Mouse (Mus musculus) stomach, postnatal 0 days (tissue): ENCODE results near the gene Abat. TPM values are rescaled to one million over a fixed set of nuclear protein-coding genes. Genes with fewer than 3 reads are reported as not detected.

ENCODE experiments used
- ATAC-seq: fragments of 200-750 bp; cut with Nextera tagmentation; 2 replicates; pipeline ENCODE4 v1.8.0; 2017; ENCODE audit not compliant: low FRiP score, low TSS enrichment
- DNase-seq: peaks from one replicate; pipeline ENCODE4 v3.0.0-alpha.2; 2016; ENCODE audit warnings: low spot score
- H3K27ac ChIP-seq: fragments of 300-500 bp; sonication (generic); replicated peaks from 2 replicates; pipeline ENCODE4 v1.5.1; 2014; ENCODE audit warnings: mild to moderate bottlenecking, control low read depth
- H3K27me3 ChIP-seq: fragments of 300-500 bp; sonication (generic); 2 replicates; pipeline ENCODE4 v1.6.1; 2014; ENCODE audit warnings: low read length; ENCODE audit not compliant: control insufficient read depth, insufficient read depth
- H3K36me3 ChIP-seq: fragments of 300-500 bp; sonication (generic); 2 replicates; pipeline ENCODE4 v1.6.1; 2014; ENCODE audit warnings: low read length, mixed read lengths; ENCODE audit not compliant: control insufficient read depth, insufficient read depth
- H3K4me1 ChIP-seq: fragments of 300-500 bp; sonication (generic); replicated peaks from 2 replicates; pipeline ENCODE4 v1.6.1; 2014; ENCODE audit warnings: antibody characterized with exemption; ENCODE audit not compliant: control insufficient read depth, insufficient read depth
- H3K4me2 ChIP-seq: fragments of 300-500 bp; sonication (generic); replicated peaks from 2 replicates; pipeline ENCODE4 v1.6.1; 2014; ENCODE audit warnings: low read depth, mild to moderate bottlenecking, control low read depth, moderate library complexity
- H3K4me3 ChIP-seq: fragments of 300-500 bp; sonication (generic); 2 replicates; pipeline ENCODE4 v1.5.1; 2014; ENCODE audit warnings: low read depth, low read length, control low read depth
- H3K9ac ChIP-seq: fragments of 300-500 bp; sonication (generic); 2 replicates; pipeline ENCODE4 v1.6.1; 2014; ENCODE audit warnings: mild to moderate bottlenecking, low read length, control low read depth, mixed read lengths
- H3K9me3 ChIP-seq: fragments of 300-500 bp; sonication (generic); 2 replicates; pipeline ENCODE4 v1.6.1; 2016; ENCODE audit warnings: low read length; ENCODE audit not compliant: control insufficient read depth
- CTCF ChIP-seq: IDR thresholded peaks from 2 replicates; pipeline ENCODE4 v1.5.1; 2016; ENCODE audit warnings: antibody characterized with exemption, low read depth, mild to moderate bottlenecking, moderate library complexity
- EP300 ChIP-seq: optimal IDR thresholded peaks from 2 replicates; pipeline ENCODE3; 2016; ENCODE audit warnings: antibody characterized with exemption
- WGBS: fragments of 180-500 bp; shearing (Covaris S2); extraction: QIAGEN DNeasy Blood & Tissue Kit; methylation state at CpG from one replicate; pipeline ENCODE4 v1.1.7; 2014; 5-methylcytosine and 5-hydroxymethylcytosine counted together
- polyA plus RNA-seq: library from polyadenylated mRNA; unstranded; fragments of >200 nt; fragmentation: Nextera tagmentation; extraction: Ambion mirVana; gene quantifications from 2 replicates; pipeline ENCODE4 v1.2.1, GENCODE M21; 2015

Abat gene
- polyA plus RNA-seq, 1 experiment from 2014 or later, result 4.1 TPM

- DNase-seq (no peak), ATAC-seq (no peak)
- WGBS, result 26% methylated on average over 4 of the region's 4 CpGs
- TF ChIP-seq EP300 (no peak), CTCF (no peak)
- Histone ChIP-seq H3K4me3 (peak overlapping the region; percentile 45), H3K27me3 (no peaks in the 10 kb centered on the region; the same call in 1 of the 2 replicates), H3K9me3 (no peaks in the 10 kb centered on the region), H3K4me1 (no peaks in the 10 kb centered on the region), H3K27ac (no peak overlapping the region), H3K9ac (peak overlapping the region; percentile 38; the same call in 1 of the 2 replicates), H3K4me2 (peak overlapping the region; percentile 74), H3K36me3 (no peaks in the 10 kb centered on the region)
Measured at GRCm38 (mm10) chr16:8514180-8514579, 951 bp downstream of the Abat start.

- no peaks in the 10 kb centered on the region for H3K27me3 ChIP-seq
- WGBS, result 66% methylated on average over 5 of the region's 5 CpGs
- no peak for TF ChIP-seq CTCF
- TF ChIP-seq EP300, result no peak
- no peak overlapping the region for H3K9ac ChIP-seq
- no peak overlapping the region for H3K4me3 ChIP-seq
- H3K36me3 ChIP-seq, result no peaks in the 10 kb centered on the region
- no peaks in the 10 kb centered on the region; the same call in 1 of the 2 replicates for H3K4me1 ChIP-seq
- H3K9me3 ChIP-seq, result no peaks in the 10 kb centered on the region
- DNase-seq (no peak), ATAC-seq (no peak)
- no peak overlapping the region for H3K4me2 ChIP-seq
- H3K27ac ChIP-seq, result no peak overlapping the region
Measured at GRCm38 (mm10) chr16:8520525-8520924, 7.3 kb downstream of the Abat start.

- WGBS, result 66% methylated on average over 4 of the region's 4 CpGs
- H3K4me3 ChIP-seq, result no peak overlapping the region
- H3K27me3 ChIP-seq, result no peaks in the 10 kb centered on the region
- no peak overlapping the region for H3K4me2 ChIP-seq
- H3K27ac ChIP-seq, result no peak overlapping the region
- H3K9me3 ChIP-seq, result no peaks in the 10 kb centered on the region
- H3K4me1 ChIP-seq, result no peaks in the 10 kb centered on the region; the same call in 1 of the 2 replicates
- DNase-seq (no peak), ATAC-seq (no peak)
- no peak overlapping the region for H3K9ac ChIP-seq
- H3K36me3 ChIP-seq, result no peaks in the 10 kb centered on the region
- no peak for TF ChIP-seq EP300
Measured at GRCm38 (mm10) chr16:8521322-8521721, 8.1 kb downstream of the Abat start.

DNA sequence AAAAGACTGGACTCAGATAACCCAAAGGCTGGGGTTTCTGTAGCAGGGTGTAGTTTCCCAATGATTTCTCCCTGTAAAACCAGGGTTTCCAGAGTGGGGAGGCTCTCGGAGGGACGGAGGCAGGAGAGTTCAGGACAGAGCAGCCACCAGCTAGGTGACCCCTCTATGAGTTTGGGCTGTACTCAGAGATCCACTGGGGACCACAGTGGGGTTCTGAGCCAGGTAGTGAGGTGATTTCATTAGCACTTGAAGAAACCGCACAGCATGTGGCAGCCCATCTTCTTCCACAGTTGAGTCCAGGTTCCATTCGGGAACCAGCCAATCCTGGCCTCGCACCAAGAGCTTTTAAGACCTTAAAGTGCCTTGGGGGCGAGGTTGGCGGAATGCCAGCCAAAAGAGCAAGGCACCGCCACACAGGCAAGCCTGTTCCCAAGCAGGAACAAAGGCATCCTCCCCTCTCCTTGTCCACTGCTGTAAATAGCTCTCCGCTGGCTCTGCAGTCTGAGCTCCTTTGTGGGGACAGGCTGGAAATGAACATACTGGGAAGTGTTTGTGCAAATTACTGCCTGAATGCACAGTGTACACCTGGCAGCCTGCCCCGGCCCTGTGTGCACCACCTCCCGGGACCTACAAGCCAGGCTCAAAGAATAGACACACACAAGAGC, 10.4 kb downstream of the Abat start:
- DNase-seq, result peak; percentile 46
- H3K4me1 ChIP-seq, result no peaks in the 10 kb centered on the region; the same call in 1 of the 2 replicates

DNA sequence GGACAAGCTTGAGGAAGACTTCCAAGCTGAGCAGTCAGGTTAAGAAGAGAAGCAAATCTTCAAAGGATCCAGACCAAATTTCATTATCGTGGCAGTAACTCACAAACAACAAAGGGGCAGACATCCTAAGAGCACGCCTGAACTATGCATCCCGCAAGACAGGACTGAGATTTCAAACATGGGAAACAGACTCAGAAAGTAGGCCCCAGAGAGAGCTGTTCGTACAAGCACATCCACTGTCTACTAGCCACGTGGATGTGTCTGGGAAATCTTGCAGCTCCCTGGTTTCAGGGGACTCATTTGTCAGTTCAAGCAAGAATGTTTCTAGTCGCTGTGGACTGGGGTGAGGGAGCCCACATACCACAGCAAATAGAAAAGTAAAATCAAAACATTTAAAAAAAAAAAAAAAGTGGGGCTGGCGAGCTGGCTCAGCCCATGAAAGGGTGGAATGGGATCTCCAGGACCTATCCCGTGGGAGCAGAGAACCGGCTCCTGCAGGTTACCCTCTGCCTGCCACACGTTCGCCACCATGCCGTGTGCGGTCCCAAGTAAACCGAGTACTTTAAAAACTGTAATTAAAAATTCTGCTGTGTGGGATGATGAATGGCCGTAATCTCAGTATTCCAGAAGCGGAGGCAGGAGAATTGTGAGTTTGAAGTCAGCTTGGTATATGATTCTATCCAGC, 11.1 kb downstream of the Abat start:
- H3K4me1 ChIP-seq, result no peaks in the 10 kb centered on the region; the same call in 1 of the 2 replicates
- ATAC-seq, result no peak
- no peaks in the 10 kb centered on the region for H3K27me3 ChIP-seq
- H3K9me3 ChIP-seq, result no peaks in the 10 kb centered on the region
- no peak overlapping the region for H3K4me3 ChIP-seq
- DNase-seq, result no peak
- no peak overlapping the region for H3K9ac ChIP-seq
- H3K36me3 ChIP-seq, result no peaks in the 10 kb centered on the region
- 0 out of 2 replicates have a peak overlapping the region, but pooled peaks have one; percentile 30 for H3K27ac ChIP-seq
- TF ChIP-seq EP300 (no peak), CTCF (no peak)
- WGBS, result 60% methylated on average over 16 of the region's 16 CpGs
- H3K4me2 ChIP-seq, result no peak overlapping the region

More for the DNA sequence above, 10.4 kb downstream of the Abat start:
- Histone ChIP-seq H3K36me3 (no peaks in the 10 kb centered on the region), H3K27ac (0 out of 2 replicates have a peak overlapping the region, but pooled peaks have one; percentile 30), H3K27me3 (no peaks in the 10 kb centered on the region), H3K4me3 (no peak overlapping the region), H3K9me3 (no peaks in the 10 kb centered on the region), H3K9ac (no peak overlapping the region), H3K4me2 (no peak overlapping the region)
- TF ChIP-seq CTCF, result no peak
- no peak for TF ChIP-seq EP300
- peak; percentile 62; the same call in 1 of the 2 replicates for ATAC-seq
- 32% methylated on average over 11 of the region's 11 CpGs for WGBS

DNA sequence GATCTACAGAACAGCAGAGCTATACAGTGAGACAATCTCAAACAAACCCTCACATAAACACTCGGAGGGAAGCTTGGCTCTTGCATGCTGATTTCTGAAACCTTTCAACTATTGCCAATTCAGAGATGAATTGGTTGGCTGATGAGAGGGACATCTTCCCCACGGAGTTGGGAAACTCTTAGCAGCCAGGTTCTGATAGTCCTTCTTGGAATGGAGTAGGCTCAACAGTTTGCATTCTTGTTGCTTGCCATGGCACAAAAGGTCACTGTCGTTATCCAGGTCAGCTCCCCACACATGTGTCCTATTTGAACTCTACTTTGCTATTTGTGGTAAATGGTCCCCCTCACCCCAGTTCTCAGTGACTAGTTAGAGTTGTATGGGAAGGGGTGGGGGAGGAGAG, 12.1 kb downstream of the Abat start:
- no peak overlapping the region for H3K4me2 ChIP-seq
- no peak for ATAC-seq
- DNase-seq, result no peak
- no peak overlapping the region for H3K9ac ChIP-seq
- no peak for TF ChIP-seq CTCF
- TF ChIP-seq EP300, result no peak
- no peaks in the 10 kb centered on the region for H3K36me3 ChIP-seq
- no peaks in the 10 kb centered on the region; the same call in 1 of the 2 replicates for H3K4me1 ChIP-seq
- H3K27me3 ChIP-seq, result no peaks in the 10 kb centered on the region
- H3K4me3 ChIP-seq, result no peak overlapping the region
- 59% methylated on average over 3 of the region's 3 CpGs for WGBS
- H3K9me3 ChIP-seq, result no peaks in the 10 kb centered on the region
- H3K27ac ChIP-seq, result no peak overlapping the region
